Mouse (Mus musculus): ENCODE measurements around the gene Cbfa2t3. TPM values are rescaled to one million over a fixed set of nuclear protein-coding genes. Genes with fewer than 3 reads are reported as not detected.

Cbfa2t3 gene
- total RNA-seq (2023), result 6.0 TPM

DNA sequence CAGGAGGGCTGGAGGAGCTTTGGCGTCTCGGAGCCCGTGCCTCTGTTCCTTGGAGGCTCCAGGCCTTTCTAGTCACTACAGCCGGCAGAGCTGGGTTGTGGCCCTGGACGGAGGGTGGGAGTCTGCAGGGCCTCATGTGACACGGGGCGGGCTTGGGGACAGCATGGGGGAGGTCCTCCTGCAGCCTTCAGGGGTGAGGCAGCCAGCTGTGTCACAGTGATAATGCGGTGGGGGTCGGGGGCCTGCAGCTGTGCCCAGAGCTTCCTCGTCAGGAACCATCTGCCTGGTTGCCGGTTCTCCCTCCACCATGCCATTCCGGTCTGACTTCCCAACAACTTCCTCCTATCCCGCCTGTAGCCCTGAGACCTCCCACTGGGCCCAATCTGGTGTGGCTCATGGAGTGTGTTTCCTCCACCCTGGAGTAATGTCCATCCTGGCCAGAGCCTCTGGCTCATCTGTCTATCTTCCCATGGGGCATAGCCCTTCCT lies at the start of gene Cbfa2t3:
TSS of gene Cbfa2t3 (minus strand) at position 105 of the 488 bp plus-strand sequence.

DNA sequence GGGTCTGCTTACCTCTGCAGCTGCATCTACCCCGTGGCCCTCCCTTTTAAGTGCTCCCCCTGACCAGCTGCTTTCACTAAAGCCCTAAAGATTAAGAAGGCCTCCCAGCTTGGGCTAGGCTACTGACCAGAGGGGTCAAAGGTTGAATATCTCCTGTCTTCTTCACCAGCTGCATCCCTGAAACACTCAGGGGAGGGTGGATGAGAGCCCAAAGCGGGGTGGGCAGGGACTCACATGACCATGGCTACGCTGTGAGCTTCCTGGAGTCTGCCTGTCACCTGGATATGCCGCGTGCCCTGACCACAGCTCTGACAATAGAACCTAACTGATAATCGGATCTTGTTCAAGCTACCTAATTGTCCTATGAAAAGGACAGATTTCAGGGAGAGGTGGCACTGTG lies 76.2 kb downstream of the Cbfa2t3 start, which contains the start of gene Pabpn1l:
TSS of gene Pabpn1l (minus strand) at position 13 of the 400 bp plus-strand sequence.

DNA sequence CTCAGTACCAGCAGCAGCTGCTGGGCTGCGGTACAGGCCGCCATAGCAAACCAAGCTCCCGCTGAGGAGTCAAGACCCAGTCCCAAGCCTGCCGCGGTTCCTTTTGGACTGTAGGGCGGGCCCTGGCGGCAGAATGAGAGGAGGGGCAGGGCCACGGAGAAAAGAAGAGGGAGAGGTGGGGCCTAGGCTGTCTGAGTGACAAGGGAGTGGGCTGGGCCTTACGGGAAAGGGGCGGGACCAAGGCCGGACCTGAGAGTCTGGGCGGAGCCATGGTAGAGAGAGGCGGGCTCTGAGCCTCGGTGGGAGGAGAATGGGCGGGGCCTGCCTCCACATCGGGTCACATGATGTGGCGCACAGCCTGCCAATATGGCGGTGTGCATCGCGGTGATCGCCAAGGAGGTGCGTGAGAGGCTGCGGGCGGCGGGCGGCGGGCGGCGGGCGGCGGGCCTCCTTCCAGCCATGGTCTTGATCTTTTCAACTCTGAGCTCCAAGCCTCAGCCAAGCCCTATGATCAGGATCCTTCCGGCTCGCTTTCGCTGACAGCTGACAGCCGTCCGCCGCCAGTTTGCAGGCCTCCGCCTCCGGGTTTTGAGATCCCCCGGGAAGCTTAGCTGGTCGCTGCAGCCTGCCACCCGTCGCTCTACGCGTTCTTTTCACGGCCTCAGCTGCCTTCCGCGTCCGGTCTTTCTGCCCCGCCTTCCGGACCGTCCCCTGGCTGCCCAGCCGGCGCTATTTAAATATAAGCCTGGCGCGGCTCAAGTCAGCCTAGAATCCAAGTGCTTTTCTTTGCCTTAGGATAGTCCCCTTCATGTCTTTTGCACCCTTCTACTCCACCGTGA lies 87.4 kb downstream of the Cbfa2t3 start, which contains the start of the genes Galns and Trappc2l:
TSS of gene Galns (minus strand) at position 169 of the 839 bp plus-strand sequence.
TSS of gene Trappc2l (plus strand) at position 346 of the 839 bp plus-strand sequence.

DNA sequence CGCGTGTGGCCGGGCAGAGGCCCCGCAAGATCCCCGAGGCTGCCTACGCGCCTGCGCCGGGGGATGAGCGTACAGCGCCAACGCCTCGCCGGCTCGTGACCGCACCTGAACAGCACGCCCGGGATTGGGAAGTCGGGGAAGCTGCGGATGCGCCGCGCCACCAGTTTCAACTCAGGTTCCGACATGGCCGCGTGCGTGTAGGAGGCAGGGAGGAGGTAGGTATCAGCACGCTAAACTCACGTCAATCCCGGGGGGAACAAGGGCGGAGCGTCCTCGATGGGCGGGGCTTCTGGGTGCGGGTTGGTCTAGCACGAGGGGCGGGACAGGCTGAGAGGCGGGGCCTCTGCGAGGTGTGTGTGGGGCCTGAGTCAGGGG lies 122.3 kb downstream of the Cbfa2t3 start, which contains the start of gene Aprt:
TSS of gene Aprt (minus strand) at position 262 of the 375 bp plus-strand sequence.

Other genes with a start within 250 kb of the Cbfa2t3 start
- 9.0 TPM for gene Snai3, start 238.4 kb downstream of the Cbfa2t3 start, total RNA-seq (2023)
- 99.1 TPM for gene Rnf166, start 223.0 kb downstream of the Cbfa2t3 start, total RNA-seq (2023)
- gene Ctu2, start 223.0 kb downstream of the Cbfa2t3 start, total RNA-seq (2023), result 51.0 TPM
- gene Piezo1, start 147.8 kb downstream of the Cbfa2t3 start, total RNA-seq (2023), result 43.8 TPM
- 75.3 TPM for gene Cdt1, start 131.1 kb downstream of the Cbfa2t3 start, total RNA-seq (2023)
- 96.5 TPM for gene Aprt, start 122.2 kb downstream of the Cbfa2t3 start, total RNA-seq (2023)
- gene Galns, start 87.6 kb downstream of the Cbfa2t3 start, total RNA-seq (2023), result 13.4 TPM
- 42.0 TPM for gene Trappc2l, start 87.5 kb downstream of the Cbfa2t3 start, total RNA-seq (2023)
- gene Pabpn1l, start 76.4 kb downstream of the Cbfa2t3 start, total RNA-seq (2023), result not detected
- gene Acsf3, start 76.4 kb upstream of the Cbfa2t3 start, total RNA-seq (2023), result 8.6 TPM
- not detected for gene Cdh15, start 148.9 kb upstream of the Cbfa2t3 start, total RNA-seq (2023)